Mouse (Mus musculus): ENCODE results near the gene Mrps35.

Mrps35 gene

GRCm38 (mm10) chr6:147088517-147088916 is 46.0 kb downstream of the Mrps35 start:
- DNase-seq (ENCODE audit: low read depth), result no peak

GRCm38 (mm10) chr6:147090191-147090590 is 47.6 kb downstream of the Mrps35 start:
- DNase-seq (ENCODE audit: low read depth), result no peak

DNA sequence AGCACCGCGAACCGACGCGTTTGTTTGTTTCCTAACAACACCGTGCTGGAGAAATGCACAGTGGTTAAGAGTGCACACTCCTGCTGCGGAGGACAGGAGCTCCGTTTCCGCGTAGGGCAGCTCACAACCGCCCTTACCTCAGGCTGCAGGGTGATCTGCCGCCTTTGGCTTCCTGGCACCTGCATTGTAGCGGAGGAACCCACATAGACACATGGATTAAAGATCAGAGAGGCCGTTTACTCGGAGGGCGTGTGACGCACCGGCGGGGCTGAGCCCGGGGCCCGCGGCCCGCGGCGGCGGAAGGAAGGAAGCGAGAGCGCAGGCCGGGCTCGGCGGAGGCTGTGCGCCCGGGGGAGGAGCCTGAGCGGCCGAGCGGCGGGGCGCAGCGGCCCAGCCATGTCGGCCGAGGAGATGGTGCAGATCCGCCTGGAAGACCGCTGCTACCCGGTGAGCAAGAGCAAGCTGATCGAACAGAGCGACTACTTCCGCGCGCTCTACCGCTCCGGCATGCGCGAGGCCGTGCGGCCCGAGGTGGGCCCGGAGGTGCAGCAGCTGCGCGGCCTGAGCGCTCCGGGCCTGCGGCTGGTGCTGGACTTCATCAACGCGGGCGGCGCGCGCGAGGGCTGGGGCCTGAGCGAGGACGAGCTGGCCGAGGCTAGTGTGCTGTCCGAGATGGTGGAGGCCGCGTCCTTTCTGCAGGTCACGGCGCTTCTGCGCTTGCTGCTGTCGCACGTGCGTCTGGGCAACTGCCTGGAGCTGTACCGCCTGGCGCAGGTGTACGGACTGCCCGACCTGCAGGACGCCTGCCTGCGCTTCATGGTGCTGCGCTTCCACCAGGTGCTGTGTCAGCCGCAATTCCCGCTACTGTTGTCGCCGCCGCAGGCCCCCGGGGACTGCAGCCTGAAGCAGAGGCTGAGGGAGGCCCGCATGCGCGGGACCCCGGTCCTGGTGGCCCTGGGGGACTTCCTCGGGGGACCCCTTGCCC is 48.9 kb downstream of the Mrps35 start, which contains the start of gene Klhl42:
Gene Klhl42, plus strand, starts transcription at position 244 of the 985 bp plus-strand sequence.
- DNase-seq (ENCODE audit: low read depth), result no peak

DNA sequence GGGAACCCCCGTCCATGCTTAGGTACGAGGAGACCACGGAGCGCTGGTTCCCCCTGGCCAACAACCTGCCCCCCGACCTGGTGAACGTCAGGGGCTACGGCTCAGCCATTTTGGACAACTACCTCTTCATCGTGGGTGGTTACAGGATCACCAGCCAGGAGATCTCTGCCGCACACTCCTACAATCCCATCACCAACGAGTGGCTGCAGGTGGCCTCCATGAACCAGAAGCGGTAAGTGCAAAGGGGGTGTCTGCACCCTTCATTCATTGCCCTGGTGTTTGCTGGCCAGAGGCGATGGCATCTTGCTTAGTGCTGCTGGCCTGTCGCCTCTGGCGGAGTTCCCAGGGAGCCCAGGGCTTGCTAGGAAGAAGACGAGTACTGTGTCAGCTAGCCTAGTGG is 49.6 kb downstream of the Mrps35 start:
- no peak for DNase-seq (ENCODE audit: low read depth)

DNA sequence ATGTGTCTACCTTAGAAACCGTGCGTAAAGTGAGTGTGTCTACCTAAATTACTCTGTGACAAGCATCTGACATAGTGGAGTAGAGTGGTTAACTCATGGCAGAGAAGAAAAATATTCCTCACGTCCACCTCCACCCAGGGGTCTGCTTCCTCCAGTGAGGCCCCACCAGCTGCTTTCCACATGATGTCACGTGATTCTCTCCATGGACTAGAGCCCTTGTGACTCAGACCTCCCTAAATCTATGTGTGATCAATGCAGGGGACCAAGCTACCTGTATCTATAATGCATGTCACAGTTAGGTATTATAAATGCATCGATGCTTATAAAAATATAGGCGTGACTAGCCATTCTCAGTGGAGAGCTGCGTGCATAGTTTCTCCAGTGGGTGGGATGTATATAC is 52.2 kb downstream of the Mrps35 start:
- DNase-seq (ENCODE audit: low read depth), result no peak

DNA sequence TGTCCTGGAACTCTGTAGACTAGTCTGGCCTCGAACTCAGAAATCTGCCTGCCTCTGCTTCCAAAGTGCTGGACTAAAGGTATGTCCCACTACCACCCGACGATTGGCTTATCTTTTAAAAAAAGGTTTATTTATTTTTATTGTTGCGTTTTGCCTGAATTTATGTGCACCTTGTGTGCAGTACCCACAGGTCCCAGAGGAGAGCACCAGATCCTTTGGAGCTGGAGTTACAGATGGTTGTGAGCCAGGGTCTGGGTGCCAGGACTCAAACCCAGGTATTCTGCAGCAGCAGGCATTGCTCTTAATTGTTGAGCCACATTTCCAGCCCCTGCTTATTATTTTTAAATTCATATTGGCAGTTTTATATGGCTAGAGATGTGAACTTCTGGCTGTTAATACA is 53.5 kb downstream of the Mrps35 start:
- no peak for DNase-seq (ENCODE audit: low read depth)

DNA sequence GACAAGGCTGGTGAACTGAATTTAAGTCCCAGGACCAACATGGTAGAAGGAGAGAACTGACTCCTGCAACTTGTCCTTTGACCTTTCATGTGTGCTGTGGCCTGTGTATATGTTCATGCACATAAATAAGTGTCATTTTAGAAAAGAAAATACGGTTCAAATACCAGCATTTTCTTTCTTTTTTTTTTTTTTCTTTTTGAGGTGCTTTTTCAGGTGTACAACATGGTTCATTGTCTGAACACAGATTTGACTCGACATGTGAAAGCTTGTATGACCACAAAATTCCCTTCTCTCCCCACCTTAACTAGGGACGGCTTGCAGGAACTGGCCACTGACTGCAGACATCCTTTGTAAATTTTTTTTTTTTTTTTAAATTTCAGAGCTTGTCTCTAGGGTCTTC is 54.4 kb downstream of the Mrps35 start:
- no peak for DNase-seq (ENCODE audit: low read depth)

DNA sequence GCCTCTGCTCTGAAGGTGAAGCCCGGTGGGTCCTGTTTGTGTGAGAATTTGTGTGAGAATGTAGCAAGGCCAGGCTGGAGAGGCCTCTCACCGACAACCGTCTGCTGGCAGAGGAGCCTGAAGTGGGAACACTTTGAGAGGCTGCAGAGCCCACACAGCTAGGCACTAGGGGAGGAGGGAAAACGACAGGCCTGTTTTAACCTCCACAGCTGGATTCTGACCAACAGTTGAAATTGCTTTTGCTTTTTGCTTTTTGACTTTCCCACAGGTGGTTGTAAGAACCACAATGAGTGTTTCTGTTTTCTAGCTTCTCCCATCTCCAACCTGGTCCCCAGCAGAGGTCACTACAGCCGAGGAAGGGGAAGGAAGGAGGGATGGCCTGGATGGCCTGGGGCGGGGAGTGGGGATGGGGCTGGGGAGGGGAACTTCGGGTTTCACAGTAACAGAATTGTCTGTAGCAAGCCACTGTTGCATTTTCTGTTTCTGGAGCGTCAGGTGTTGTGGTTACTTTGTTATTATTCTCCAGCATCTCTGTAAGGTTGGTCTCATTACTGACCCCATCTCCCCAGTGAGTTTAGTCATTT is 54.9 kb downstream of the Mrps35 start:
- no peak for DNase-seq (ENCODE audit: low read depth)

DNA sequence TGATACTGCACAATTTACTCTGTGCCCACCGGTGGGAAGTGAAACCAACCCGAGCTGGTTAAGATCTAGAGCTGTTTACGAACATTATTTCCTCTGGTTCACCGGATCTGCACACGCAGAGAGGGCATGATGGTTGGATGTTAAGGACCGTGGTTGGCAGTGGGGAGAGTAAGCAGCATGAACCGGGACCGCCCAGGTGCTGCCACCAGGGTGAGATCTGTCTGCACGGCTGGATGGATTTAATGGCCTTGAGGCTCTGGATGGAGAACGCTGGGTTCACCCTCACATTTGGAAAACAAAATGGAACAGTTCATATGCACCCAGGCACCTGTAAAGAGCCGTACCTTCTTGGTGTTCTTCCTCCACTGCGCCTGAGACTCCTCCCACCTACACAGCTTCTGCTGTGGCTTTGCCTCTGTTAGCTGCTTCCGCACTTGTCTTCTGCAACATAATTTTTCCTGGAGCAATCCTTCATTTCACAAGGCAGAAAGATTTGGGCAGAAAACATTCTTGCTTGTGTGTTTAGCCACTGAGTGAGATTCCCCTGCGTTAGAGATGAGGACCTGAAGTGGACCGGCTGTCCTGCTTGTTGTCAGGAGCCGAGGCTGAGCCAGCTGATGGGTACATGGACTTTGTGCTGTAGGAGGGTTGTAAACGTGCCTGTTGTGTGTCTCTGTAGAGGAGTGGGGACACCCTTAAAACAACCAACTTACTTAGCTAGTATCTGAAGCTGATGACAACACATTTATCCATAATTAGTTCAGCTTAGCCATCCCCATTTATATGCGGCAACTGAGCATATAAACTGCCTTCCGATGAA is 57.1 kb downstream of the Mrps35 start:
- DNase-seq (ENCODE audit: low read depth), result no peak

DNA sequence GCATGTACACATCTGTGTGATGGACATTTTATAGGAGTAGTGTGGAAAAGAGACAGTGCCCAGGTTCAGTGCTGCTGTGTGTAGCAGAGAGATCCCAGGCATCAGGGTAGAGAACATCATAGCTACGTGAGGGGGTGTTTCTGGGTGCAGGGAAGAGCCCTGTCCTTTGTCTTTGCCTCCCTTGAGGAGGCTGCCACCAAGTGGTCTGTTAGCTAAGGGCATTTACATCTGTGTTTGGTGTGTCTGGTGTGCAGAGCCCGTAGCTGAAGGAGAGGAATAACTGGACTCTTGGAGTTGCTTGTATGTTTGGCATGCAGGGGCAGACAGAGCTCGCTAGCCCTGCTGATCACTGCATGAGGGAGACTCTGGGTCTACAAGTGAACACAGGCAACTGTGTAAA is 59.7 kb downstream of the Mrps35 start:
- DNase-seq (ENCODE audit: low read depth), result no peak

DNA sequence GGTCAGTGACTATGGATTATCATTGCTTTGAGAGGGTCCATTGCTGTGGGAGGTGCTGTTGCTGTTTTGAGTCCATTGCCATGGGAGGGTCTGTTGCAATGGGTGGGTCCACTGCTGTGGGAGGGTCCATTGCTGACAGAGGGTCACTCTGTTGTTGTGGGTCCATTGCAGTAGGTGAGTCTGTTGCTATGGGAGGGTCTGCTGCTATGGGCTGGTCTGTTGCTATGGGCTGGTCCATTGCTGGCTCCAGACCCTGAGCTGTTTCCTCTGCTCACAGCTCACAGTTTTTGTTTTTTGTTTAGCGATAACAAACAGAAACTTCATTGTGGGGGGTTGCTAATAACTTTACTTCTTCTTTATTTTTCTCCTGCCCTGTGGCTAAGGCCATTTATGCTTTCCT is 63.0 kb downstream of the Mrps35 start:
- no peak for DNase-seq (ENCODE audit: low read depth)

- no peak for DNase-seq (ENCODE audit: low read depth)
These were observed 64.2 kb downstream of the Mrps35 start for GRCm38 (mm10) chr6:147106716-147107115.

- no peak for DNase-seq (ENCODE audit: low read depth)
These were observed 66.7 kb downstream of the Mrps35 start for GRCm38 (mm10) chr6:147109283-147109682.

DNA sequence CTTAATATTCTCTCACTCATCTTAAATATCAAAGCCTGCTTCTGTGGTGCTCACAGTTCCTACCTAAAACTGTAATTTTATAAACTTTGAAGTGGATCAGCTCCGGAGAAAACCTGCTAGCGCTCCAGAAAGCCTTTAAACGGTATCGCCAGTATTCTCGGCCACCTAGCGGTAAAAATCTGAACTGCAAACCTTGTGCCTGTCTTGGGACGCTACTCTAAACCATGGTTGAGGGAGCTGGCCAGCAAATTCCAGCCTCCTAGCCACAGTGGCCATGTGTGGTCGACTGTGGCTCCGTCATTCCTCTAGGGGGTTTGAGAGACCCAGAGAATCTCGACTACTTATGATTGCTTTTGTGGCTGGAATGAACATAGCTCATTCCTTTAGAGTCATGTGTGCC is 74.0 kb downstream of the Mrps35 start:
- DNase-seq (ENCODE audit: low read depth), result peak; percentile 71

DNA sequence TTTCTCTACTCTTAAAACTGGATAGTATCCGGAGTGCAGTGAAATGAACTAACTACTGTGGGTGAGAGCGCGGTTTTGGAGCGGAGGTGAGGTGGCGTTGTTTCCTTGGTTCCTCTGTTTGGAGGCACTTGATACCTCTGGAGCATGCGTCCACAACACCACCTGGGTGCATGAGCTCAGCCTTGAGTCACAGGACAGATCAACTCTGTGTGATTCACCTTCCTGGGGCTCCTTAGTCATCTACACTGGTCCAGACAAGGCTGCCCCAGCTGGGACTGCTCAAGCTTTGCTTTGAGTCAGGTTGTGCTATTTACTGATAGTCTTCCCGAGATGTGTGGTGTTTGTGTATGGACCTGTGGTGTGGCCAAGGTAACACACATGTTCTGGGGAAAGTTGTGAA is 75.2 kb downstream of the Mrps35 start:
- no peak for DNase-seq (ENCODE audit: low read depth)

DNA sequence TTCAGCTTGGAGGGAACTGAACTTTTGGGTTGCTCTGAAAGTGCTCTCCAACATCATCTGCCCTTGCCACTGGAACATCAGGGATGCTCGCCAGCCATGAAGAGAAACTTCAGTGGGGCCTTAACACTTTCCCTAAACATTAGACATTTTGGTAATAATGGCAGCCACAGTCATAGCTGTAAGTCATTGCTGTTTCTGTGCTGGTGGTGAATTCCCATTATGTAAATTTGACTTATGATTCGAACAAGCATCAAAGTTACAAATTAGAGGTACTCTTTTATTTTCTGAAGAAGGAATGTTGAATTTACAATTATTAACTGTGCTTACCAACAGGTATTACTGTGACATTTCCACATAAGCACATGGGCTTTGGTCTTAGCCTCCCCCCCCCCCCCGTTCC is 75.6 kb downstream of the Mrps35 start:
- DNase-seq (ENCODE audit: low read depth), result no peak

- DNase-seq (ENCODE audit: low read depth), result no peak
These were observed 78.8 kb downstream of the Mrps35 start for GRCm38 (mm10) chr6:147121320-147121719.

All from fibroblast of lung, adult 2 months (primary cell).